Mouse (Mus musculus): ENCODE results near the gene Srms. TPM values are rescaled to one million over a fixed set of nuclear protein-coding genes. Genes with fewer than 3 reads are reported as not detected.
A peak's percentile ranks its signal among the peaks of the same experiment; 100 is the strongest.

Gene Srms
- polyA plus RNA-seq (2014; fragmentation: Nextera tagmentation; extraction: Ambion mirVana), result 0.12 TPM in 1 of 2 replicates, not detected in the other

GRCm38 (mm10) chr2:181213021-181213445 is at the start of gene Srms:
TSS of gene Srms (minus strand) at chr2:181213185.
- DNase-seq (ENCODE audit: low spot score), result no peak
- Histone ChIP-seq H3K4me2 (ENCODE audit: low read depth, low read length, severe bottlenecking) (peak within 1 kb of the TSS; percentile 48), H3K4me3 (ENCODE audit: low read depth, low read length) (peak within 1 kb of the TSS; percentile 22), H3K27ac (ENCODE audit: low read depth, low read length) (no peak within 1 kb of the TSS), H3K9ac (ENCODE audit: low read length) (no peak within 1 kb of the TSS; the same call in 1 of the 2 replicates), H3K36me3 (ENCODE audit: control insufficient read depth, insufficient read depth, low read length) (no peaks in the 10 kb centered on the region), H3K9me3 (ENCODE audit: control insufficient read depth, low read length) (no peaks in the 10 kb centered on the region), H3K27me3 (ENCODE audit: control insufficient read depth, insufficient read depth, low read length) (peaks cover 30% of the 10 kb centered on the region), H3K4me1 (replicated peaks; ENCODE audit: control insufficient read depth, insufficient read depth, low read length) (peaks cover 9% of the 10 kb centered on the region; the same call in 1 of the 2 replicates)
- WGBS, result 0% methylated on average over 17 of the region's 17 CpGs
- no peak; the same call in 1 of the 2 replicates for ATAC-seq (replicated peaks; ENCODE audit: low FRiP score)

GRCm38 (mm10) chr2:181253248-181253647 is 40.3 kb upstream of the Srms start:
- 82% methylated on average over 1 of the region's 1 CpGs for WGBS
- H3K9me3 ChIP-seq (ENCODE audit: control insufficient read depth, low read length), result no peaks in the 10 kb centered on the region
- no peak for ATAC-seq (replicated peaks; ENCODE audit: low FRiP score)
- no peak for DNase-seq (ENCODE audit: low spot score)
- no peak overlapping the region for H3K4me2 ChIP-seq (ENCODE audit: low read depth, low read length, severe bottlenecking)
- no peak overlapping the region for H3K9ac ChIP-seq (ENCODE audit: low read length)
- H3K27me3 ChIP-seq (ENCODE audit: control insufficient read depth, insufficient read depth, low read length), result no peaks in the 10 kb centered on the region
- no peaks in the 10 kb centered on the region for H3K4me1 ChIP-seq (replicated peaks; ENCODE audit: control insufficient read depth, insufficient read depth, low read length)
- H3K36me3 ChIP-seq (ENCODE audit: control insufficient read depth, insufficient read depth, low read length), result peaks cover 14% of the 10 kb centered on the region
- H3K4me3 ChIP-seq (ENCODE audit: low read depth, low read length), result no peak overlapping the region
- H3K27ac ChIP-seq (ENCODE audit: low read depth, low read length), result no peak overlapping the region

GRCm38 (mm10) chr2:181251841-181252240 is 38.9 kb upstream of the Srms start:
- Histone ChIP-seq H3K27me3 (ENCODE audit: control insufficient read depth, insufficient read depth, low read length) (no peaks in the 10 kb centered on the region), H3K36me3 (ENCODE audit: control insufficient read depth, insufficient read depth, low read length) (peaks cover 11% of the 10 kb centered on the region), H3K4me2 (ENCODE audit: low read depth, low read length, severe bottlenecking) (no peak overlapping the region), H3K9me3 (ENCODE audit: control insufficient read depth, low read length) (no peaks in the 10 kb centered on the region), H3K9ac (ENCODE audit: low read length) (no peak overlapping the region), H3K4me3 (ENCODE audit: low read depth, low read length) (no peak overlapping the region), H3K4me1 (replicated peaks; ENCODE audit: control insufficient read depth, insufficient read depth, low read length) (no peaks in the 10 kb centered on the region), H3K27ac (ENCODE audit: low read depth, low read length) (no peak overlapping the region)
- WGBS, result 75% methylated on average over 1 of the region's 1 CpGs
- DNase-seq (ENCODE audit: low spot score) (no peak), ATAC-seq (replicated peaks; ENCODE audit: low FRiP score) (no peak)

GRCm38 (mm10) chr2:181249217-181249616 is 36.2 kb upstream of the Srms start:
- H3K4me2 ChIP-seq (ENCODE audit: low read depth, low read length, severe bottlenecking), result no peak overlapping the region

DNA sequence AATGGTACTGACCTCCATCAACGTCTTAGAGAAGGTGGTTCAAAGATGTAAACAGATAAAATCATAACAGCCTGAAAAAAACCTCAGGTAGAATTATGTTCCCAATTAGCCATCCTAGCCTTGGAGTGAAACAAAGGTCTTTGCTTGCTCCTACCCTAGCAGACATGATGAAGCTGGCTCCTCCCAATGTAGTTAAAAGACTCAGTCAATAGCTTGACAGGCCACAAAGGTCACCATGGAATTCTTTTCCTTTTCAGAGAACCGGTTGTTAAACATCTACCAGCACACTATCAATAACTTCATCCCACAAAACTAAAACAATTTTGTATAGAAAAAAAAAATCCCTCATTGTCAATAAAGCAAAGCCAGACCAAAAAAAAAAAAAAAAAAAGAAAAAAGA is 32.0 kb upstream of the Srms start:
- H3K36me3 ChIP-seq (ENCODE audit: control insufficient read depth, insufficient read depth, low read length), result no peaks in the 10 kb centered on the region
- no peak overlapping the region for H3K9ac ChIP-seq (ENCODE audit: low read length)
- no peaks in the 10 kb centered on the region for H3K27me3 ChIP-seq (ENCODE audit: control insufficient read depth, insufficient read depth, low read length)
- 30% methylated on average over 2 of the region's 2 CpGs for WGBS
- H3K4me2 ChIP-seq (ENCODE audit: low read depth, low read length, severe bottlenecking), result no peak overlapping the region
- ATAC-seq (replicated peaks; ENCODE audit: low FRiP score) (no peak), DNase-seq (ENCODE audit: low spot score) (no peak)
- H3K4me1 ChIP-seq (replicated peaks; ENCODE audit: control insufficient read depth, insufficient read depth, low read length), result no peaks in the 10 kb centered on the region; the same call in 1 of the 2 replicates
- no peak overlapping the region for H3K27ac ChIP-seq (ENCODE audit: low read depth, low read length)
- no peaks in the 10 kb centered on the region for H3K9me3 ChIP-seq (ENCODE audit: control insufficient read depth, low read length)
- H3K4me3 ChIP-seq (ENCODE audit: low read depth, low read length), result no peak overlapping the region

More at GRCm38 (mm10) chr2:181249217-181249616, 36.2 kb upstream of the Srms start:
- WGBS, result 90% methylated on average over 10 of the region's 10 CpGs
- DNase-seq (ENCODE audit: low spot score) (no peak), ATAC-seq (replicated peaks; ENCODE audit: low FRiP score) (no peak)
- H3K27me3 ChIP-seq (ENCODE audit: control insufficient read depth, insufficient read depth, low read length), result no peaks in the 10 kb centered on the region
- H3K27ac ChIP-seq (ENCODE audit: low read depth, low read length), result no peak overlapping the region
- H3K4me3 ChIP-seq (ENCODE audit: low read depth, low read length), result no peak overlapping the region
- no peaks in the 10 kb centered on the region for H3K9me3 ChIP-seq (ENCODE audit: control insufficient read depth, low read length)
- H3K4me1 ChIP-seq (replicated peaks; ENCODE audit: control insufficient read depth, insufficient read depth, low read length), result no peaks in the 10 kb centered on the region
- H3K36me3 ChIP-seq (ENCODE audit: control insufficient read depth, insufficient read depth, low read length), result peaks cover 9% of the 10 kb centered on the region
- no peak overlapping the region for H3K9ac ChIP-seq (ENCODE audit: low read length)

DNA sequence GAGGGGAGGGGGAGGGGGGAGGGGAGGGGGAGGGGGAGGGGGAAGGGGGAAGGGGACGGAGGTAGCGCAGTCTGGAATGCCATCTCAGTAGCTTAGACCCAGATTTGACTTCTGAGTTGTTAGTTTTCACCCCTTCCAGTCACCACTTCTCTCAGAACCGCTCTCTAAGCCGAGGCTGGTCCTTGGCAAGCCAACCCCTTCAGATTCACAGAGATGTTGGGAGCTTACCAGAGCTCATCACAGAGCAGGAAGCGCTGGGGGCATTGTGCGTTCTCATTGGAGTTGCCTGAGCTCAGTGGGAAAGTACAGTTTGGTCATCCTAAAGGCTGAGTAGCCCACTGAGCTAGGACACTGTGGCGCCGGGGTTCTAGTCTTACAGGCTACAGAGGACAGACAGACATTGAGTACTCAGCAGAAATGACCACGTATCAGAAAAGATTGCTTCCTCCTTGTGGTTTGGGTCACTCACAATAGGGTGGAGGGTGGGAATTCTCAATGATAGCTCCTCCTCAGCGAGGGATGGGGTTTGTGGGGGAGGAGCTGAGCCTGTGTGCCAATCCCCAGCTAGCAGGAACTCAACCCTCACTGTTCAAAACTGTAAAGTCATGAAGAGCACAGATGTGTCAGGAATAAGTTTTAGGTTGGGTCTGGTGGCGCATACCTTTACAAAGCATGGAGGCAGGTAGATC is 30.9 kb upstream of the Srms start:
- H3K27me3 ChIP-seq (ENCODE audit: control insufficient read depth, insufficient read depth, low read length), result no peaks in the 10 kb centered on the region
- WGBS, result 38% methylated on average over 11 of the region's 11 CpGs
- no peak overlapping the region for H3K27ac ChIP-seq (ENCODE audit: low read depth, low read length)
- H3K4me3 ChIP-seq (ENCODE audit: low read depth, low read length), result no peak overlapping the region
- ATAC-seq (replicated peaks; ENCODE audit: low FRiP score) (no peak), DNase-seq (ENCODE audit: low spot score) (no peak)
- H3K9ac ChIP-seq (ENCODE audit: low read length), result no peak overlapping the region
- H3K36me3 ChIP-seq (ENCODE audit: control insufficient read depth, insufficient read depth, low read length), result no peaks in the 10 kb centered on the region
- no peak overlapping the region for H3K4me2 ChIP-seq (ENCODE audit: low read depth, low read length, severe bottlenecking)
- H3K4me1 ChIP-seq (replicated peaks; ENCODE audit: control insufficient read depth, insufficient read depth, low read length), result no peaks in the 10 kb centered on the region; the same call in 1 of the 2 replicates
- H3K9me3 ChIP-seq (ENCODE audit: control insufficient read depth, low read length), result no peaks in the 10 kb centered on the region

DNA sequence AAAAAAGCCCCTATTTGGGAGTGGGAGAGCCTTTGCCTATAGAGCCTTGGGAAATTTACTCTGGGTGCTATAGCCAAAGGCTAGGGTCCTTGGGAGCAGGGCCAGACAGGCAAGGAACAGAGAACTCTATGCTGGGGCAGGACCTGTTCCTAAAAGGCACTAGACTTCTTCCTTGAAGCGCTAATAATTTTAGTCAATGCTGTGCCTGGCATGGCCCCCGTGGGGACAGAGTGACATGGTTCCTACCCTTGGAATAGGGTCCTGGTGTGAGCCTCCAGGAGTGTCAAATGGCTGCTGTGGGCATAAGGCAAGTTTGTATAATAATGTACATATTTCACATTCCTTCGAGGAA is 29.3 kb upstream of the Srms start:
- Histone ChIP-seq H3K4me2 (ENCODE audit: low read depth, low read length, severe bottlenecking) (peak overlapping the region; percentile 42; the same call in 1 of the 2 replicates), H3K36me3 (ENCODE audit: control insufficient read depth, insufficient read depth, low read length) (no peaks in the 10 kb centered on the region), H3K27me3 (ENCODE audit: control insufficient read depth, insufficient read depth, low read length) (no peaks in the 10 kb centered on the region), H3K4me3 (ENCODE audit: low read depth, low read length) (no peak overlapping the region), H3K9ac (ENCODE audit: low read length) (no peak overlapping the region), H3K4me1 (replicated peaks; ENCODE audit: control insufficient read depth, insufficient read depth, low read length) (no peaks in the 10 kb centered on the region; the same call in 1 of the 2 replicates), H3K27ac (ENCODE audit: low read depth, low read length) (no peak overlapping the region), H3K9me3 (ENCODE audit: control insufficient read depth, low read length) (no peaks in the 10 kb centered on the region)
- WGBS, result 75% methylated on average over 3 of the region's 3 CpGs
- no peak for ATAC-seq (replicated peaks; ENCODE audit: low FRiP score)
- no peak for DNase-seq (ENCODE audit: low spot score)

- DNase-seq (ENCODE audit: low spot score) (no peak), ATAC-seq (replicated peaks; ENCODE audit: low FRiP score) (peak; percentile 55; the same call in 1 of the 2 replicates)
- Histone ChIP-seq H3K9ac (ENCODE audit: low read length) (0 out of 2 replicates have a peak within 1 kb of the TSS, but pooled peaks have one; percentile 43), H3K27me3 (ENCODE audit: control insufficient read depth, insufficient read depth, low read length) (no peaks in the 10 kb centered on the region), H3K4me2 (ENCODE audit: low read depth, low read length, severe bottlenecking) (peak within 1 kb of the TSS; percentile 42), H3K9me3 (ENCODE audit: control insufficient read depth, low read length) (no peaks in the 10 kb centered on the region), H3K36me3 (ENCODE audit: control insufficient read depth, insufficient read depth, low read length) (no peaks in the 10 kb centered on the region), H3K4me3 (ENCODE audit: low read depth, low read length) (peak within 1 kb of the TSS; percentile 26), H3K4me1 (replicated peaks; ENCODE audit: control insufficient read depth, insufficient read depth, low read length) (no peaks in the 10 kb centered on the region; the same call in 1 of the 2 replicates), H3K27ac (ENCODE audit: low read depth, low read length) (no peak within 1 kb of the TSS)
- 17% methylated on average over 16 of the region's 16 CpGs for WGBS
Measured at GRCm38 (mm10) chr2:181241602-181242313, 28.8 kb upstream of the Srms start, which contains the start of gene Helz2. TSS of gene Helz2 (minus strand) at chr2:181242027.

Data from forebrain, embryonic 11.5 days (tissue).